Mouse (Mus musculus): Measurements from ENCODE around the gene Dus1l. TPM values are rescaled to one million over a fixed set of nuclear protein-coding genes. Genes with fewer than 3 reads are reported as not detected.
A peak's percentile ranks its signal among the peaks of the same experiment; 100 is the strongest.

Dus1l gene
- total and polyA plus RNA-seq, 3 experiments = 98.7 to 155 (median 120) TPM

GRCm38 (mm10) chr11:120785145-120785544 lies 11.1 kb downstream of the Dus1l start:
- in situ Hi-C loops (cut with MboI; ENCODE audit: low pct_ligation_motif_present, low pct_unique_long_range_greater_than_20kb, low sequenced_read_pairs) = no loop called here
- Histone ChIP-seq H3K4me2 (ENCODE audit: insufficient read depth, low read depth, poor library complexity, severe bottlenecking) (peak overlapping the region; percentile 52), H3K4me3 (replicated peaks in 1 of 3; ENCODE audit: low read depth in 2 of 3, low read length in 2 of 3, poor library complexity in 1 of 3) (peak overlapping the region; percentile 79 to 91 (median 84)), H3K79me2 (replicated peaks; ENCODE audit: control insufficient read depth, extremely low read depth, insufficient read depth, poor library complexity, severe bottlenecking) (peaks cover 13% of the 10 kb centered on the region), H3K9me3 (replicated peaks; ENCODE audit: low read length) (no peaks in the 10 kb centered on the region), H3K27me3 (replicated peaks) (no peaks in the 10 kb centered on the region), H3K36me3 (replicated peaks in 1 of 2; ENCODE audit: control insufficient read depth in 1 of 2, insufficient read depth in 1 of 2, low read length in 1 of 2) (peaks cover 54 to 72% of the 10 kb centered on the region in 2 experiments), H3K27ac (ENCODE audit: insufficient read depth, low read depth) (peak overlapping the region; percentile 2; the same call in 1 of the 2 replicates), H3K9ac (ENCODE audit: insufficient read depth, low read depth) (peak overlapping the region; percentile 77), H3K4me1 (ENCODE audit: control insufficient read depth in 1 of 2, insufficient read depth in 2 of 2) (peaks cover 10 to 30% of the 10 kb centered on the region in 2 experiments)
- dilution Hi-C loops (cut with MboI; ENCODE audit: extremely low pct_ligation_motif_present, extremely low pct_unique_long_range_greater_than_20kb, low sequenced_read_pairs) = no loop called here
- no peak for DNase-seq (ENCODE audit: extremely low read depth)
- TF ChIP-seq JUN (IDR thresholded peaks at IDR 0.05; ENCODE audit: insufficient read depth, low read depth, low read length) (no peak), SIN3A (IDR thresholded peaks at IDR 0.05; ENCODE audit: low read length) (0 out of 2 replicates have a peak, but pooled peaks have one; percentile 23), JUND (conservative IDR thresholded peaks at IDR 0.05; ENCODE audit: low read depth, low read length) (no peak), IRF4 (IDR thresholded peaks at IDR 0.05; ENCODE audit: low read depth, low read length) (no peak), MYC (IDR thresholded peaks at IDR 0.05; ENCODE audit: low read depth, low read length) (0 out of 2 replicates have a peak, but pooled peaks have one; percentile 46), MAX (IDR thresholded peaks at IDR 0.05; ENCODE audit: low read length) (peak; percentile 42; the same call in 1 of the 2 replicates)

DNA sequence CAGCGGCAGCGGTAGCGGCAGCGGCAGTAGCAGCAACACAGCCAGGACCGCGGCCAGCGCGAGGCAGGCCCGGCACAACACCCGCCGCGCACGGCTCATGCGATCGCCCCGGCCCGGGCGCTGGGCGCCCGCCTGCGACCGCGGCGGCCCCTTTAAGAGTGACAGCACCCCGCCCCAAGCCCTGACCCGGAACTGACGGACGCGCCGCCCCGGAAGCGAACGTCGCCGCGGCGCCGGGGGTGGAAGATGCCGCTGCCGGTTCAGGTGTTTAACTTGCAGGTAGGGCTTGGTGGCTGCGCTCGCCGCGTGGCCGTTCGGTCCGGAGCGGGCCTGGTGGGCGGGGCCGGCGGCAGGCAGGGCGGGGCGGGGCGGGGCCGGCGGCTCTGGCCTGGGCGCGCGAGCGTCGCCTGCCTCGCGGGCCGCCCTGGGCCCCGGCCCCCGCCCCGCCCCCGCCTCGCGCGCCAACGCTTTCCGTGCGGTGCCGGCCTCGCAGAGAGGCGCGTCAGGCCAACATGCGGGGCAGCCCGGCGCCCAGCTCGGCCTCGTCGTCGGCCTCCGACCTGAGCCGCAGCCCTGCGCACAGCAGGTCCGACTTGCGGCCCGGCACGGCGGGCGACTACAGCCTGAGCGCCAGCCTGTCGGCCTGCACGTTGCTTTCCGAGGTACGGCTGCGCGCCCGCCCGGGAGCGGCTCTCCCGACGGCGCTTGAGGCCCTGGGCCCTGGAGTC lies 12.0 kb downstream of the Dus1l start, which contains the start of the genes Rfng and Gps1:
Rfng (minus strand) TSS at position 144 of the 728 bp plus-strand sequence.
Gps1 (plus strand) TSS at position 209 of the 728 bp plus-strand sequence.
- H3K9me3 ChIP-seq (replicated peaks; ENCODE audit: low read length) = no peaks in the 10 kb centered on the region
- H3K27ac ChIP-seq (ENCODE audit: insufficient read depth, low read depth) = peak within 1 kb of the TSS; percentile 37; the same call in 1 of the 2 replicates
- H3K36me3 ChIP-seq (replicated peaks in 1 of 2; ENCODE audit: control insufficient read depth in 1 of 2, insufficient read depth in 1 of 2, low read length in 1 of 2) = peaks cover 46 to 66% of the 10 kb centered on the region in 2 experiments
- H3K4me3 ChIP-seq (replicated peaks in 1 of 3; ENCODE audit: low read depth in 2 of 3, low read length in 2 of 3, poor library complexity in 1 of 3) = peak within 1 kb of the TSS; percentile 79 to 91 (median 84)
- peak within 1 kb of the TSS; percentile 77 for H3K9ac ChIP-seq (ENCODE audit: insufficient read depth, low read depth)
- H3K79me2 ChIP-seq (replicated peaks; ENCODE audit: control insufficient read depth, extremely low read depth, insufficient read depth, poor library complexity, severe bottlenecking) = peaks cover 13% of the 10 kb centered on the region
- DNase-seq (ENCODE audit: extremely low read depth) = peak; percentile 80
- H3K4me2 ChIP-seq (ENCODE audit: insufficient read depth, low read depth, poor library complexity, severe bottlenecking) = peak within 1 kb of the TSS; percentile 60
- in situ Hi-C loops (cut with MboI; ENCODE audit: low pct_ligation_motif_present, low pct_unique_long_range_greater_than_20kb, low sequenced_read_pairs) = no loop called here
- H3K4me1 ChIP-seq (ENCODE audit: control insufficient read depth in 1 of 2, insufficient read depth in 2 of 2) = peaks cover 10 to 30% of the 10 kb centered on the region in 2 experiments
- dilution Hi-C loops (cut with MboI; ENCODE audit: extremely low pct_ligation_motif_present, extremely low pct_unique_long_range_greater_than_20kb, low sequenced_read_pairs) = no loop called here
- no peaks in the 10 kb centered on the region for H3K27me3 ChIP-seq (replicated peaks)
- TF ChIP-seq ETS1 (conservative IDR thresholded peaks at IDR 0.05; ENCODE audit: low read depth, low read length) = no peak
- TF ChIP-seq MXI1 (IDR thresholded peaks at IDR 0.05; ENCODE audit: low read depth, low read length) = peak; percentile 72; the same call in 1 of the 2 replicates
- TF ChIP-seq ZC3H11A (IDR thresholded peaks at IDR 0.05; ENCODE audit: low read depth, low read length) = no peak
- no peak for TF ChIP-seq JUN (IDR thresholded peaks at IDR 0.05; ENCODE audit: insufficient read depth, low read depth, low read length)
- TF ChIP-seq ZKSCAN1 (IDR thresholded peaks at IDR 0.05; ENCODE audit: borderline replicate concordance, low read depth, low read length) = no peak
- TF ChIP-seq RCOR1 (conservative IDR thresholded peaks at IDR 0.05; ENCODE audit: low read depth, low read length) = no peak
- no peak for TF ChIP-seq USF2 (conservative IDR thresholded peaks at IDR 0.05; ENCODE audit: low read depth, low read length)
- TF ChIP-seq USF1 (IDR thresholded peaks at IDR 0.05; ENCODE audit: low read depth, low read length) = no peak
- peak; percentile 86 for TF ChIP-seq HCFC1 (IDR thresholded peaks at IDR 0.05; ENCODE audit: low read depth, low read length)
- TF ChIP-seq RAD21 (IDR thresholded peaks at IDR 0.05; ENCODE audit: low read depth, low read length) = no peak
- TF ChIP-seq GABPA (IDR thresholded peaks at IDR 0.05; ENCODE audit: insufficient replicate concordance, low read depth, low read length) = no peak; the same call in 1 of the 2 replicates
- peak; percentile 97 for TF ChIP-seq SIN3A (IDR thresholded peaks at IDR 0.05; ENCODE audit: low read length)
- peak; percentile 68 for TF ChIP-seq POLR2A (IDR thresholded peaks at IDR 0.05; ENCODE audit: low read depth, low read length)
- TF ChIP-seq ELF1 (IDR thresholded peaks at IDR 0.05; ENCODE audit: low read depth, low read length) = peak; percentile 89
- TF ChIP-seq MAZ (IDR thresholded peaks at IDR 0.05; ENCODE audit: low read depth, low read length) = peak; percentile 97
- TF ChIP-seq PAX5 (IDR thresholded peaks at IDR 0.05; ENCODE audit: low read length) = no peak
- peak; percentile 50 for TF ChIP-seq NELFE (IDR thresholded peaks at IDR 0.05; ENCODE audit: low read depth, low read length)
- TF ChIP-seq MAFK (IDR thresholded peaks at IDR 0.05; ENCODE audit: insufficient replicate concordance, low read length) = no peak
- no peak for TF ChIP-seq CTCF (conservative IDR thresholded peaks at IDR 0.05 in 1 of 2, IDR thresholded peaks at IDR 0.05 in 1 of 2; ENCODE audit: low read depth in 2 of 2, low read length in 2 of 2)
- TF ChIP-seq MEF2A (IDR thresholded peaks at IDR 0.05; ENCODE audit: borderline replicate concordance, low read depth, low read length) = no peak; the same call in 1 of the 2 replicates
- no peak for TF ChIP-seq TBP (conservative IDR thresholded peaks at IDR 0.05; ENCODE audit: low read depth, low read length)
- TF ChIP-seq TCF12 (IDR thresholded peaks at IDR 0.05; ENCODE audit: low read depth, low read length) = peak; percentile 30; the same call in 1 of the 2 replicates
- TF ChIP-seq IRF4 (IDR thresholded peaks at IDR 0.05; ENCODE audit: low read depth, low read length) = no peak; the same call in 1 of the 2 replicates
- no peak for TF ChIP-seq CHD1 (IDR thresholded peaks at IDR 0.05; ENCODE audit: low read depth, low read length)
- TF ChIP-seq NRF1 (IDR thresholded peaks at IDR 0.05; ENCODE audit: low read depth, low read length) = peak; percentile 7; the same call in 1 of the 2 replicates
- peak; percentile 63; the same call in 1 of the 2 replicates for TF ChIP-seq UBTF (IDR thresholded peaks at IDR 0.05; ENCODE audit: low read depth, low read length)
- no peak for TF ChIP-seq BHLHE40 (IDR thresholded peaks at IDR 0.05; ENCODE audit: low read depth, low read length)
